Mouse (Mus musculus): ENCODE measurements at regions not wholly inside any gene's neighbourhood (a gene's known extent, or its start where the extent isn't known, plus 50 kb on each side); places are given as distances from the start of the nearest gene placed in this dataset.

DNA sequence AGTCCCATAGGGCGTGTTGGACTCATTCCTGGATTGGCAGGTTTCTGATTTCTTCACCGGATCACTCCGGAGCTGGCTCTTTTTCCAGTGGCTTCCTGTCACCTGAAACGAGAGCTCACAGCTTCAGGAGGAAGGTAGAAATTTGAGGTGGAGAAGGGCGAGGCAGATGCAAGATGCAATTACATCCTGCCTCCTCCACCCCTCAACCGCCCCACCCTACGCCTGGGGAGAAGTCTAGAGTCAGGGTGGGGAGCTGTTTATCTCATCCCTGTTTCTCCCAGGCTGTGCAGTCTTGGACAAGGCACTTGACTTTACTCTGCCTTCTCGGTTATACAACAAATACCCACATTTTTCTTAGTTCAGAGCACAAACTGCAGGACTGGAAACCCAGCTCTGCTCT lies 302.8 kb upstream of the Klf3 start:
- Histone ChIP-seq H3K4me3 (no peak overlapping the region), H3K27ac (replicated peaks) (no peak overlapping the region), H3K4me2 (no peak overlapping the region), H3K9me3 (no peaks in the 10 kb centered on the region), H3K9ac (no peak overlapping the region), H3K27me3 (replicated peaks) (no peaks in the 10 kb centered on the region), H3K4me1 (peaks cover 36% of the 10 kb centered on the region), H3K36me3 (no peaks in the 10 kb centered on the region)
- 74% methylated on average over 8 of the region's 8 CpGs for WGBS
- no peak for ATAC-seq (ENCODE audit: extremely low read depth, insufficient number of reproducible peaks, low FRiP score, low TSS enrichment)

DNA sequence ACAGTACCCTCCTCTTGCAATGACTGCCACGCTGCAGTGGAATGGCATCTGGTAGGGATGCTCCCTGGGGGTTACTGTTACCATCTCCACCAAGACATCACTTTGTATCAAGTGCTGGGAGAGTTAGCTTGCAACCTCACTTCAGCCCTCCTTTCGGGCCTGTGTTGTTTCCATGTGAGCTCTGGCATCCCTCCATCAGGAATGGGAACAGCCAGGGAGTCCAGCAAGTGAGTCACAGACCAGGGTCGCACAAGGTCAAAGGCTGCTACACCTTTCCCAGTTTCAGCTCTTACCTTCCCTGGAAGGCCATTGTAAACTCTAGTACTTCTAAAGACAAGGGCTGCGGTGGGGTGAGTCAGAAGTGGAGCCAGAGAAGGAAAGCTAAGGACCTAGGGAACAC lies 302.3 kb upstream of the Klf3 start:
- Histone ChIP-seq H3K4me1 (peaks cover 40% of the 10 kb centered on the region), H3K27me3 (replicated peaks) (no peaks in the 10 kb centered on the region), H3K36me3 (no peaks in the 10 kb centered on the region), H3K27ac (replicated peaks) (no peak overlapping the region), H3K4me3 (no peak overlapping the region), H3K9ac (no peak overlapping the region), H3K9me3 (no peaks in the 10 kb centered on the region), H3K4me2 (no peak overlapping the region)
- ATAC-seq (ENCODE audit: extremely low read depth, insufficient number of reproducible peaks, low FRiP score, low TSS enrichment): no peak
- WGBS: 67% methylated on average over 4 of the region's 4 CpGs

DNA sequence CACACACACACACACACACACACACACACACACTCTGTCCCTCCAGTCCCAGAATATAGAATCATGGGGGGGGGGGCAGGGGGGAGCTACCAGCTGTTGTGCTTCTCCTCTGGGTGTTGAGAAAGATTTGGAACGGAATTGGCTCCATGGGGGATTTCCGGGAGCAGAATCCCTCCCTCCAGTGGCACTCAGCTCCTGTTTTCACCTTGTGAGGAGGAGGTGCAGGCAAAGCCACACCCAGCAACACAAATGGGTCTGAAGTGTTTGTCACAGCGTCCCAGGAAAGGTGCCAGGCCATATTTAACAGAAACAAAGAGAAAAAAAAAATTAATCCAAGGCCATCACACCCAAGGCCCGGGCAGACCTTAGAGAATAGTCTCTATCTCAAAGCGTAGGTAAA lies 301.4 kb upstream of the Klf3 start:
- Histone ChIP-seq H3K27me3 (replicated peaks) (no peaks in the 10 kb centered on the region), H3K4me1 (peaks cover 47% of the 10 kb centered on the region), H3K27ac (replicated peaks) (no peak overlapping the region), H3K36me3 (no peaks in the 10 kb centered on the region), H3K9ac (no peak overlapping the region), H3K9me3 (no peaks in the 10 kb centered on the region), H3K4me3 (no peak overlapping the region), H3K4me2 (no peak overlapping the region)
- WGBS: 52% methylated on average over 5 of the region's 5 CpGs
- no peak for ATAC-seq (ENCODE audit: extremely low read depth, insufficient number of reproducible peaks, low FRiP score, low TSS enrichment)

GRCm38 (mm10) chr5:64503514-64503913 lies 299.7 kb upstream of the Klf3 start:
- no peaks in the 10 kb centered on the region for H3K36me3 ChIP-seq
- WGBS: 22% methylated on average over 4 of the region's 4 CpGs
- H3K4me3 ChIP-seq: no peak overlapping the region
- H3K4me1 ChIP-seq: peaks cover 49% of the 10 kb centered on the region
- H3K27me3 ChIP-seq (replicated peaks): no peaks in the 10 kb centered on the region
- ATAC-seq (ENCODE audit: extremely low read depth, insufficient number of reproducible peaks, low FRiP score, low TSS enrichment): no peak
- H3K27ac ChIP-seq (replicated peaks): peak overlapping the region; percentile 71
- no peak overlapping the region for H3K4me2 ChIP-seq
- no peaks in the 10 kb centered on the region for H3K9me3 ChIP-seq
- peak overlapping the region; percentile 60 for H3K9ac ChIP-seq

GRCm38 (mm10) chr5:64504507-64504906 lies 298.7 kb upstream of the Klf3 start:
- Histone ChIP-seq H3K27me3 (replicated peaks) (no peaks in the 10 kb centered on the region), H3K4me3 (no peak overlapping the region), H3K36me3 (no peaks in the 10 kb centered on the region), H3K9me3 (no peaks in the 10 kb centered on the region), H3K27ac (replicated peaks) (peak overlapping the region; percentile 80), H3K4me1 (peaks cover 49% of the 10 kb centered on the region), H3K4me2 (no peak overlapping the region), H3K9ac (no peak overlapping the region)
- ATAC-seq (ENCODE audit: extremely low read depth, insufficient number of reproducible peaks, low FRiP score, low TSS enrichment): no peak
- WGBS: 70% methylated on average over 6 of the region's 6 CpGs

DNA sequence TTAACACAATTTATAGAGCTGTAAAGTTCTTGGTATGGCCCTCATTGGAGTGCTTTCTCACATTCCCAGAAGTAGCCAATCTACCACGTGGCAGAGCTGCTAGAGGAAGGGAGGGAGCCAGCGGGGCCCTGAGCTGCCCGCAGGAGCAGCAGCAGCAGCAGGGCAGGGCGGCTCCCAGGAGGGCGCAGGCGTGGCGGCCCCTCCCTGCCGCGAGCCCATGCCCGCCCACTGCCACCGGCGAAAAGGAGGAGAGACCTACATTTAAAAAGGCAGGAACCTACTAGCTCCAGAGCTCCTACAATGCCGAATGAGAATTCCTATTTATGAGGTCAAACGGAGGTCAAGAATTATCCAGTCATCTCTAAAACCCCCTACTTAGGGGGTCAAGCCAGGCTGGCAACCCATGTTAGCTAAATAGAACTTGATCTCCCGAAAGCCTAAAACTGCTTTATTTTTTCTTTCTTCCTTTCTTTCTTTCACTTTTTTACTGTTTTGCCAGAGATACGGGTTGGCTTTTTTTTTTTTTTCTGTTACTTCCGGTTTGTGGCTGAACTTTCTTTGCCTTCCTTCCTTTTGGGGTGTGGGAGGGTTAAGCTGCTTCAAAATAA lies 297.9 kb upstream of the Klf3 start:
- WGBS: 1% methylated on average over 17 of the region's 17 CpGs
- H3K4me1 ChIP-seq: peaks cover 48% of the 10 kb centered on the region
- H3K36me3 ChIP-seq: no peaks in the 10 kb centered on the region
- peak overlapping the region; percentile 51 for H3K4me3 ChIP-seq
- H3K27me3 ChIP-seq (replicated peaks): no peaks in the 10 kb centered on the region
- peak overlapping the region; percentile 80 for H3K27ac ChIP-seq (replicated peaks)
- ATAC-seq (ENCODE audit: extremely low read depth, insufficient number of reproducible peaks, low FRiP score, low TSS enrichment): peak; percentile 77; the same call in 1 of the 2 replicates
- H3K9ac ChIP-seq: peak overlapping the region; percentile 74
- H3K4me2 ChIP-seq: peak overlapping the region; percentile 75
- no peaks in the 10 kb centered on the region for H3K9me3 ChIP-seq

DNA sequence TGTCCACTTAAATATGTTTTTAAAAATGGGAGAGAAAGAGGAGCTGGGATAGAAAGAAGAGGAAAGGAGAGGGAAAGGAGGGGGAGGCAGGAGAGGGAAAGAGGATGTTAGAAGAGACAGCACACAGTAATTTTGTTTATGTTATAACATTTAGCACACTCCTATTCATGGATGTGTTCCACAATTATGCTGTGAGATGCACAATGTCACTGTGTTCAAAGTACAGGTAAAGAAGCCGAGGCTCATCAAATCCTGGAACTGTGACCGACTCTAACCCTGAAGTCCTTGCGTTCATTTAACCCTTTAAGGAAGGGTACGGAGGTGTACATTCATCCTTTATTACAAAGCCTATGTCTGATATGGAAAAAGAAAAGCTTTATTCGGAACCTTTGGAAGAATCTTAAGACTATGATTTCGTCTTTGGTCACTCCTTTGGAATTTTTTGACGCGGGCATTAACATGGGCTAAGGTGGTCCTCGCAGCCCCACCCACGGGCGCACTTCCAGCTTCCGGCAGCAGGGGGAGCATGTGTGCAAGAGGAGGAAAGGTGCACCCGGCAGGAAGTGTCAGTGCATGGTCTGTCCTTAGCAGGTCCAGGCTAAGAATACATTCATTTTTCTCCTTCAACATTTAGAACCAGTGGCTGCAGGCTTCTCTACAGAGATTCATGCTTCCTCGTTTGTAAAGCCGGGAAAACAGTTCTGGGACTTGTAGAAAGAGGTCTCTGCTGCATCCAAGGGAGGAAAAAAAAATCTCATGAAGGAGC lies 297.2 kb upstream of the Klf3 start:
- ATAC-seq (ENCODE audit: extremely low read depth, insufficient number of reproducible peaks, low FRiP score, low TSS enrichment): no peak
- WGBS: 2% methylated on average over 15 of the region's 15 CpGs
- Histone ChIP-seq H3K9ac (peak overlapping the region; percentile 74), H3K4me1 (peaks cover 42% of the 10 kb centered on the region), H3K4me3 (peak overlapping the region; percentile 51), H3K4me2 (peak overlapping the region; percentile 75), H3K9me3 (no peaks in the 10 kb centered on the region), H3K36me3 (no peaks in the 10 kb centered on the region), H3K27ac (replicated peaks) (peak overlapping the region; percentile 80), H3K27me3 (replicated peaks) (no peaks in the 10 kb centered on the region)

- Histone ChIP-seq H3K9ac (no peak overlapping the region), H3K4me3 (no peak overlapping the region), H3K4me2 (no peak overlapping the region), H3K36me3 (no peaks in the 10 kb centered on the region), H3K4me1 (peaks cover 32% of the 10 kb centered on the region), H3K9me3 (no peaks in the 10 kb centered on the region), H3K27me3 (replicated peaks) (no peaks in the 10 kb centered on the region), H3K27ac (replicated peaks) (no peak overlapping the region)
- no peak for ATAC-seq (ENCODE audit: extremely low read depth, insufficient number of reproducible peaks, low FRiP score, low TSS enrichment)
- WGBS: 45% methylated on average over 2 of the region's 2 CpGs
Observed at GRCm38 (mm10) chr5:64508565-64508964, 294.6 kb upstream of the Klf3 start.

DNA sequence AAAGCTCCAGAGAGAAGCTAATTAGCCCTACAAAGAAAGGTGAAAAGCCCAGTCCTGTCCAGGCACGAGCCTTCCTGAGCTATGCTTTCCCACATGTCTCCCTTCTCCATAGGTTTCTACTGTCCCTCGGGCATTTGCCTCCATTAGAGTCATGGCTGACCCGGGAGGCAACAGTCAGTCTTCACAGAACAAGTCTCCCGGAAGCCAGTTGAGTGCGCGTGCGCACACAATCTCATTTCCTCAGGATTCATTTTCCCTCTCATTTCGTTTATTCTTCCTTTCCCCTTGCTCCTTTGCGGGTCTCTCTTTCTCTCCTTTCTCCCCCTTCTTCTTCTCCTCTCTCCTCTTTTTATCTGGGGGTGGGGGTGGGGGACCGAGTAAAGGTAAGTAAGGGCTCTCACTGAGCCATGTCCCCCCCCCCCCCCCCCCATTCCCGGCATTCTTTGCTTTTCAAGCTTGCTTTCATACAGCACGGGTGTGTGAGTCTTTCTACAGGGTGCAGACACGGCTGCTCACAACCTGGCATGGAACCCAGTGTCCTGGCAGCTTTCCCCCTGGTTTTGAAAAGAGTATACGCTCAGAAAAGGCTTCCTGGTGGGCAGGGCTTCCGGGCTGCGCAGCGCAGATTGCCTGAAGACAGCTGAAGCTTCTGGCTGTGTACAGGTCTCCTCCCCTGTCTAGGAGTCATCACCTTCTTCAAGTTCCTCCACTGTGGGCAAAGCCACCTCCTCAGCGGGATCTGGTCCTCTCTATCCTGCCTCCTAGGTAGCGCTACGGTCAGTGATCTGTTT lies 289.8 kb upstream of the Klf3 start:
- Histone ChIP-seq H3K9ac (no peak overlapping the region), H3K36me3 (no peaks in the 10 kb centered on the region), H3K4me2 (no peak overlapping the region), H3K27ac (replicated peaks) (no peak overlapping the region), H3K27me3 (replicated peaks) (no peaks in the 10 kb centered on the region), H3K4me3 (no peak overlapping the region), H3K4me1 (peaks cover 24% of the 10 kb centered on the region), H3K9me3 (no peaks in the 10 kb centered on the region)
- no peak for ATAC-seq (ENCODE audit: extremely low read depth, insufficient number of reproducible peaks, low FRiP score, low TSS enrichment)
- 74% methylated on average over 20 of the region's 20 CpGs for WGBS

- no peaks in the 10 kb centered on the region for H3K36me3 ChIP-seq
- H3K27me3 ChIP-seq (replicated peaks): no peaks in the 10 kb centered on the region
- ATAC-seq (ENCODE audit: extremely low read depth, insufficient number of reproducible peaks, low FRiP score, low TSS enrichment): no peak
- H3K9ac ChIP-seq: no peak overlapping the region
- 64% methylated on average over 13 of the region's 13 CpGs for WGBS
- no peak overlapping the region for H3K27ac ChIP-seq (replicated peaks)
- no peaks in the 10 kb centered on the region for H3K9me3 ChIP-seq
- H3K4me2 ChIP-seq: no peak overlapping the region
- peaks cover 27% of the 10 kb centered on the region for H3K4me1 ChIP-seq
- no peak overlapping the region for H3K4me3 ChIP-seq
Observed at GRCm38 (mm10) chr5:64516115-64516665, 287.0 kb upstream of the Klf3 start.

DNA sequence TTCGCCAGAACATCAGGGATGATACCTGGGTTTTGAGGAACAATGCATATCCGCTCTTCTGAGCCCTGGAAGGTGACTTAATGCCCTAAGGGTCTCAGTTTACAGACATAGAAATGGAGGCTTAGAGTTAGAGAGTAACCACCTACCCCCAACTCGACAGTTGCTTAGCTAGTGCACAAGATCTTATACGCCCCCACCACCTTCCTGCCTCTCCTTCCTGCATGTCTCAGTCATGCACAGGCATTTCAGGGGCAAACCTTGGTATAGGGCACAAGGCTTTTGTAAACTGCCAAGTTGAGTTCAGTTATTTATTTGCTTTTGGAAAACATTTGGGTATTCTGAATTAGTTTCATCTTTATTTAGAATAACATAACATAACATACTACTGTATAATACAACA lies 285.9 kb upstream of the Klf3 start:
- no peak for ATAC-seq (ENCODE audit: extremely low read depth, insufficient number of reproducible peaks, low FRiP score, low TSS enrichment)
- no peak overlapping the region for H3K27ac ChIP-seq (replicated peaks)
- no peak overlapping the region for H3K4me3 ChIP-seq
- no peaks in the 10 kb centered on the region for H3K36me3 ChIP-seq
- no peaks in the 10 kb centered on the region for H3K27me3 ChIP-seq (replicated peaks)
- no peak overlapping the region for H3K4me2 ChIP-seq
- H3K9me3 ChIP-seq: no peaks in the 10 kb centered on the region
- no peak overlapping the region; the same call in 1 of the 2 replicates for H3K9ac ChIP-seq
- H3K4me1 ChIP-seq: peaks cover 31% of the 10 kb centered on the region
- WGBS: 77% methylated on average over 4 of the region's 4 CpGs

All from heart, embryonic 13.5 days (tissue).